Mouse (Mus musculus) E14TG2a.4 (cell line): ENCODE results near the gene Hic1.
"Not testable (repeated sequence)": the region's sequence is repeated elsewhere in the genome, so short reads cannot be mapped to it uniquely, and the experiment has no call there.

ENCODE experiments used
- H3K27me3 ChIP-seq: 2 replicates; pipeline ENCODE4 v1.6.1; 2014; ENCODE audit warnings: low read length, control low read depth; ENCODE audit not compliant: insufficient read depth
- H3K36me3 ChIP-seq: 2 replicates; pipeline ENCODE4 v1.6.1; 2014; ENCODE audit warnings: low read length, control low read depth; ENCODE audit not compliant: insufficient read depth
- H3K4me1 ChIP-seq: replicated peaks from 2 replicates; pipeline ENCODE4 v1.6.1; 2014; ENCODE audit warnings: low read depth, low read length, control low read depth
- H3K4me3 ChIP-seq: replicated peaks from 2 replicates; pipeline ENCODE4 v1.5.1; 2014; ENCODE audit warnings: mild to moderate bottlenecking, low read length
- H3K9me3 ChIP-seq: 2 replicates; pipeline ENCODE4 v1.6.1; 2014; ENCODE audit warnings: low read length, control low read depth
- CTCF ChIP-seq: conservative IDR thresholded peaks from 2 replicates; pipeline ENCODE4 v1.5.1; 2014; ENCODE audit warnings: low read length
- NANOG ChIP-seq: IDR thresholded peaks from 2 replicates; pipeline ENCODE4 v1.6.1; 2014; ENCODE audit warnings: borderline replicate concordance, low read length, mixed read lengths
- POU5F1 ChIP-seq: IDR thresholded peaks from 2 replicates; pipeline ENCODE4 v1.6.1; 2014; ENCODE audit warnings: low read length, borderline replicate concordance

Gene Hic1

GRCm38 (mm10) chr11:75189713-75190370, 20.5 kb upstream of the Hic1 start:
- peaks cover 14% of the 10 kb centered on the region for H3K36me3 ChIP-seq

GRCm38 (mm10) chr11:75184986-75185385, 15.7 kb upstream of the Hic1 start:
- Histone ChIP-seq H3K4me1 (peaks cover 52% of the 10 kb centered on the region), H3K27me3 (no peaks in the 10 kb centered on the region), H3K4me3 (no peak overlapping the region), H3K9me3 (no peaks in the 10 kb centered on the region), H3K36me3 (peaks cover 62% of the 10 kb centered on the region)
- TF ChIP-seq POU5F1 = no peak
- no peak for TF ChIP-seq CTCF
- TF ChIP-seq NANOG = no peak

More at GRCm38 (mm10) chr11:75189713-75190370, 20.5 kb upstream of the Hic1 start:
- Histone ChIP-seq H3K4me3 (peak overlapping the region; percentile 99), H3K9me3 (no peaks in the 10 kb centered on the region), H3K27me3 (peaks cover 42% of the 10 kb centered on the region), H3K4me1 (peaks cover 58% of the 10 kb centered on the region)
- TF ChIP-seq POU5F1 (no peak), CTCF (no peak), NANOG (no peak)

- no peaks in the 10 kb centered on the region for H3K9me3 ChIP-seq
- TF ChIP-seq NANOG = no peak
- TF ChIP-seq POU5F1 = no peak
- TF ChIP-seq CTCF = no peak
- H3K36me3 ChIP-seq = peaks cover 67% of the 10 kb centered on the region
- peaks cover 52% of the 10 kb centered on the region for H3K4me1 ChIP-seq
- H3K27me3 ChIP-seq = no peaks in the 10 kb centered on the region
- no peak overlapping the region for H3K4me3 ChIP-seq
Observed at GRCm38 (mm10) chr11:75184573-75184972, 15.3 kb upstream of the Hic1 start.

- Histone ChIP-seq H3K27me3 (no peaks in the 10 kb centered on the region), H3K4me3 (no peak overlapping the region), H3K36me3 (peaks cover 69% of the 10 kb centered on the region), H3K9me3 (no peaks in the 10 kb centered on the region), H3K4me1 (peaks cover 52% of the 10 kb centered on the region)
- TF ChIP-seq POU5F1 (no peak), CTCF (no peak)
Observed at GRCm38 (mm10) chr11:75183917-75184570, 14.7 kb upstream of the Hic1 start.

DNA sequence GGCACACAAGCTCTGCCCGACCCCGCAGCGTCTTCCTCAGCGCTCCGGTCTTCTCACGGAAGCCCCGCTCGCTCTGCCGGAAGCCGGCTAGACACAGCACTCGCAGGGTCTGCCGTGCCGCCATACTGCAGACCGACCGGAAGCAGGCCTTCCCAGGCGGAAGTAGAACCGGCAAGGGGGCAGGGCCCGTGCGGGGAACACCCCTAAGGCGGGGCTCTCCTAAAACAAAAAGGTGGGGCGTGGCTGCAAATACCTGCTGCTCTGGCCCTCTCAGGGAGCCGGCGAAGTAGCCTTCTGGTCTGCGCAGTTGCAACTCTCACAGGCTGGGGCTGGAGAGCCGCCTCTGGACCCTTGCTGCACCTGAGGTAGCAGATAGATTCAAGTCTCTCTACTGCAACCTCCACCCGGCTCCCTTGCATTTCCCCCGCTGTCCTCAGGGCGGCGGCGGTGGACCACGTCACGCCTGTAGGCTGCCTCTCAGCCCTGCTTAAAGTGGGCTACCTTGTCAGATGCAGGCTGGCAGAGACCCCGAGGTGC, 9.4 kb upstream of the Hic1 start, which contains the start of gene Ovca2:
Ovca2 (minus strand) TSS at position 164 of the 537 bp plus-strand sequence.
- Histone ChIP-seq H3K27me3 (peaks cover 18% of the 10 kb centered on the region), H3K4me1 (peaks cover 46% of the 10 kb centered on the region), H3K36me3 (peaks cover 73% of the 10 kb centered on the region), H3K4me3 (peak within 1 kb of the TSS; percentile 91), H3K9me3 (no peaks in the 10 kb centered on the region)
- TF ChIP-seq POU5F1 (no peak), NANOG (no peak), CTCF (peak; percentile 66)

DNA sequence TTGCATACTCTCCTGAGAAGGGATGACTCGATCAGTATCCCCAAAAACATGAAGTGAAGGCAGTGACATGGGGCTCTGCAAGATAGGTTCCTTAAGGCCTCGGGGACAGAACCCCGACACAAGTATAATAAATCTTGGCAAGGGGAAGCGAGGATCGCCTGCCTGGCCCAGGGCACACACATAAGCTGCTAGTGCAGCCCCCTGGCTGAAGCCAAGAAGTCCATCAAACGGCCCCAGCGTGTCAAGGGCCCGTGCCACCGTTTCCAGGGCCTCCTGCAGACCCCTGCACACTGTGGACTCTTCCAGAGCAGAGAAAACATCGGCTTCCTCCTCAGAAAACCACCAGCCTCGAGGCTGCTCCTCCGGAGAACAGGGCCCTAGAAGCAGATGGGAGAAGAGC, 8.7 kb upstream of the Hic1 start:
- no peak for TF ChIP-seq NANOG
- H3K36me3 ChIP-seq = peaks cover 65% of the 10 kb centered on the region
- H3K4me1 ChIP-seq = peaks cover 41% of the 10 kb centered on the region
- peak overlapping the region; percentile 91 for H3K4me3 ChIP-seq
- H3K9me3 ChIP-seq = no peaks in the 10 kb centered on the region
- peaks cover 21% of the 10 kb centered on the region for H3K27me3 ChIP-seq

DNA sequence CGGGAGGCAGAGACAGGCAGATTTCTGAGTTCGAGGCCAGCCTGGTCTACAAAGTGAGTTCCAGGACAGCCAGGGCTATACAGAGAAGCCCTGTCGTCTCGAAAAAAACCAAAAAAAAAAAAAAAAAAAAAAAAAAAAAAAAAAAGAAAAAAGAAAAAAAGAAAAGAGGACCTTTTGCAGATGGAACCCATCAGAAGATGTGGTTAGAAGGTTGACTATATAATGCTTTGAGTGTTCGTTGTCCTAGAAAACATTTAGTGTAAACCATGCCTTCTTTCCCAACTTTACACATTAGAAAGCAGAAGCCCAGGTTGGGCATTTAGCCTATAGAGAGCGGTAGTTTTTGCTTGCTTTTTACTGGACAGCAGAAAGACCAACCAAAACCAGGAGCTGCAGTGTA, 5.3 kb upstream of the Hic1 start:
- Histone ChIP-seq H3K4me1 (peaks cover 57% of the 10 kb centered on the region), H3K27me3 (peaks cover 55% of the 10 kb centered on the region), H3K36me3 (peaks cover 31% of the 10 kb centered on the region)
- H3K4me3 ChIP-seq, H3K9me3 ChIP-seq: not testable (repeated sequence)

DNA sequence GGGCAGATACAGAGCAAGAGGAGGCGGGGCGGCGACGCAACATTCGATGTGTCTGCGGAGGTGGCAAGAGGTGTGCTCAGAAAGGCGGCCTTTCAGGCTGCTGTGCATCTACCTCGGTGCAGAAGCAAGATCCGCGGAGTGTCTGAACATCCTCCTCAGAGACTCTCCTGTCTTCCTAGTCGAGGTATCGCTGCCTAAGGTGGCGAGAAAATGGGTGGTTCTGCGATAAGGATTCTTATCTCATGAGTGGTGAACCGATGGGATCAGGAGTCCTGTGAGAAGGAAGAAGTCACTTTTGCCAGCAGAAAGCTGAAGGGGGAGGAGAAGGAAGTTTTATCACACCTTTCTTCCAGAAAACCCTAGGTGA, 4.5 kb upstream of the Hic1 start:
- Histone ChIP-seq H3K36me3 (peaks cover 29% of the 10 kb centered on the region), H3K4me3 (peak overlapping the region; percentile 85), H3K9me3 (no peaks in the 10 kb centered on the region), H3K27me3 (peaks cover 63% of the 10 kb centered on the region), H3K4me1 (peaks cover 55% of the 10 kb centered on the region)
- TF ChIP-seq POU5F1 = no peak
- no peak for TF ChIP-seq NANOG
- TF ChIP-seq CTCF = no peak

DNA sequence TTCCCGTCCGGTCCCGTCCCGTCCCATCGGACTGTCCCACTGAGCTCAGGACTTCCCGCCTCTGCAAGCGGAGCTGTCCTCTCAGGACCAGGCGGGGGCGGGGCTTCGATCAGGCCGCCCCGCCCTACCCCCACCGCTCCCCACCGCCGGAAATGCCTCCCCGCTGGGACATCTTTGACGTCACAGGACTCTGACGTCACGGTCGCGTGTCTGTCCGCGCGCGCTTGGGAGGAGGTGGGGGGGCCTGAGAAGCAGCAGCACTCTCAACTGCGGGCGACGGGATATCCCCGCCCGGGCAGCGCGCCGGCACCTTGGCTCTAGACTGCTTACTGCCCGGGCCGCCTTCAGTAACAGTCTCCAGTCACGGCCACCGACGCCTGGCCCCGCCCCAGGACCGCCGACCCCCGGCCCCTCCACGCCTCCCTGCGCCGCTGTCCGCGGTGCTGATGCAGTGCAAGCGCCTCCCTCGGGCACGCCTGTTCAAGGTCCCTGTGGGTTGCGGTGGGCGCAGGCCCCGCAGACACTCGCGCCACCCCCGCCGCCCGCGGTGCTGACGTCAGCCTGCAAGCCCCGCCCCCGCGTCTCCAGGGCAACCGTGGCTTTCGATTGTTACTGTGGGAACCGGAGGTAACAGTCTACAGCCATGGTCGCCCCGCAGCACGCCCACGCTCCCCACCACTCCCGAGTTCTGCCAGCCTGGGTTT, 3.9 kb upstream of the Hic1 start:
- no peak for TF ChIP-seq POU5F1
- TF ChIP-seq NANOG = no peak
- TF ChIP-seq CTCF = no peak

More for the DNA sequence above, 3.9 kb upstream of the Hic1 start:
- H3K4me1 ChIP-seq = peaks cover 55% of the 10 kb centered on the region
- H3K36me3 ChIP-seq = peaks cover 28% of the 10 kb centered on the region
- H3K4me3 ChIP-seq = peak overlapping the region; percentile 85
- H3K9me3 ChIP-seq = no peaks in the 10 kb centered on the region
- H3K27me3 ChIP-seq = peaks cover 68% of the 10 kb centered on the region
